8 mouse cellular contexts compared by ENCODE assay signal in the genomic region with DNA sequence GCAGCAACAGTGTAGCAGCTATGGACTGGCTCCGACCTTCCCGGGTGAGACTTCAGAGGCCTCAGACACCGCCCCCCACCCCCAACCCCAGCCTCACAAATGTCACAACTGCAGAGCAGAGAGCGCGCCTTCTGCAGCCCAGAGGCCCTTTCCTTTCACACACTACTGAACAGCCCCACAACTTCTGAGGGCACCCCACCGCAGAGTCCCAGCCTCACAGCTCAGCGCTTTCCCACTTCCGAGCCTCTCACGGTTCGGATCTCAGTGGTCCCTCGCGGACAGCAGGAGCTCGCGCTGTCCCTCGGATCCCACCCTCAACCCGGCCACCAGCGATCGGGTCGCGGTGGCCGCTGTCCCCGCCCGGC. TPM values are rescaled to one million over a fixed set of nuclear protein-coding genes. Genes with fewer than 3 reads are reported as not detected.
DNase-seq lines count a peak whose midpoint lies in the region; ATAC-seq lines count a peak whose summit lies in the region.

No protein-coding gene starts in this region.

- H3K27me3 ChIP-seq in heart, embryonic 11.5 days (ENCODE audit: control insufficient read depth, insufficient read depth, low read length): no peaks in the 10 kb centered on the region
- no peaks in the 10 kb centered on the region for H3K27me3 ChIP-seq in embryonic facial prominence, embryonic 12.5 days
- H3K27me3 ChIP-seq in intestine, embryonic 16.5 days (replicated peaks; ENCODE audit: control insufficient read depth, insufficient read depth, low read length): no peaks in the 10 kb centered on the region
- no peaks in the 10 kb centered on the region for H3K27me3 ChIP-seq in midbrain, embryonic 16.5 days (ENCODE audit: control insufficient read depth, insufficient read depth, low read depth, low read length)

- H3K4me1 ChIP-seq in heart, embryonic 11.5 days (ENCODE audit: control insufficient read depth, insufficient read depth, low read length): peaks cover 49% of the 10 kb centered on the region
- peaks cover 39% of the 10 kb centered on the region for H3K4me1 ChIP-seq in embryonic facial prominence, embryonic 12.5 days
- peaks cover 49% of the 10 kb centered on the region for H3K4me1 ChIP-seq in intestine, embryonic 16.5 days (ENCODE audit: control insufficient read depth, insufficient read depth, low read length)
- H3K4me1 ChIP-seq in midbrain, embryonic 16.5 days (ENCODE audit: control insufficient read depth, insufficient read depth, low read length): peaks cover 8% of the 10 kb centered on the region

- peak overlapping the region; percentile 93 for H3K4me3 ChIP-seq in heart, embryonic 11.5 days (ENCODE audit: low read depth, low read length)
- H3K4me3 ChIP-seq in embryonic facial prominence, embryonic 12.5 days: peak overlapping the region; percentile 65
- H3K4me3 ChIP-seq in intestine, embryonic 16.5 days (ENCODE audit: low read length): peak overlapping the region; percentile 86
- H3K4me3 ChIP-seq in midbrain, embryonic 16.5 days (ENCODE audit: low read depth, low read length): peak overlapping the region; percentile 71

- H3K27ac ChIP-seq in heart, embryonic 11.5 days (ENCODE audit: low read depth, low read length): peak overlapping the region; percentile 97
- peak overlapping the region; percentile 93 for H3K27ac ChIP-seq in embryonic facial prominence, embryonic 12.5 days
- H3K27ac ChIP-seq in intestine, embryonic 16.5 days (ENCODE audit: low read length): peak overlapping the region; percentile 100
- H3K27ac ChIP-seq in midbrain, embryonic 16.5 days (ENCODE audit: low read length): peak overlapping the region; percentile 47

- H3K36me3 ChIP-seq in heart, embryonic 11.5 days (ENCODE audit: control insufficient read depth, insufficient read depth, low read length): no peaks in the 10 kb centered on the region
- no peaks in the 10 kb centered on the region for H3K36me3 ChIP-seq in embryonic facial prominence, embryonic 12.5 days
- H3K36me3 ChIP-seq in intestine, embryonic 16.5 days (ENCODE audit: control insufficient read depth, insufficient read depth, low read length): no peaks in the 10 kb centered on the region
- H3K36me3 ChIP-seq in midbrain, embryonic 16.5 days (ENCODE audit: control insufficient read depth, insufficient read depth, low read length): no peaks in the 10 kb centered on the region

- peak overlapping the region; percentile 85 for H3K9ac ChIP-seq in heart, embryonic 11.5 days (ENCODE audit: low read depth, low read length)
- H3K9ac ChIP-seq in embryonic facial prominence, embryonic 12.5 days: peak overlapping the region; percentile 74
- peak overlapping the region; percentile 94 for H3K9ac ChIP-seq in intestine, embryonic 16.5 days (ENCODE audit: low read depth, low read length)
- H3K9ac ChIP-seq in midbrain, embryonic 16.5 days (ENCODE audit: low read depth, low read length): peak overlapping the region; percentile 82

- intact Hi-C loops in heart, postnatal 25 days (cut with DNase I): loop anchor here (5.0 kb wide), 1 partner anchor 37 kb away; the partner anchor contains the start of genes Nup98 and Pgap2

- peak overlapping the region; percentile 74 for H3K4me2 ChIP-seq in heart, embryonic 11.5 days
- H3K4me2 ChIP-seq in embryonic facial prominence, embryonic 12.5 days (replicated peaks): peak overlapping the region; percentile 70
- peak overlapping the region; percentile 84 for H3K4me2 ChIP-seq in intestine, embryonic 16.5 days (ENCODE audit: low read depth, low read length)
- H3K4me2 ChIP-seq in midbrain, embryonic 16.5 days (ENCODE audit: low read length): peak overlapping the region; percentile 88

- peak; percentile 49; the same call in 1 of the 2 replicates for ATAC-seq in heart, embryonic 11.5 days (replicated peaks; ENCODE audit: insufficient number of reproducible peaks, low FRiP score, low TSS enrichment)
- ATAC-seq in CD4-positive, CD25-positive, alpha-beta regulatory T cell, adult 4 months: peak; percentile 56
- ATAC-seq in embryonic facial prominence, embryonic 12.5 days (ENCODE audit: insufficient number of reproducible peaks, insufficient read depth, low FRiP score, low TSS enrichment): peak; percentile 19
- peak; percentile 43 for ATAC-seq in intestine, embryonic 16.5 days
- peak; percentile 41 for ATAC-seq in midbrain, embryonic 16.5 days

- WGBS in heart, embryonic 11.5 days (ENCODE audit: insufficient replicate concordance): 0% methylated on average over 21 of the region's 23 CpGs
- under 1% methylated on average over 23 of the region's 23 CpGs for WGBS in embryonic facial prominence, embryonic 12.5 days
- under 1% methylated on average over 23 of the region's 23 CpGs for WGBS in intestine, embryonic 16.5 days
- WGBS in midbrain, embryonic 16.5 days: under 1% methylated on average over 23 of the region's 23 CpGs

- DNase-seq in heart, postnatal 25 days (ENCODE audit: low spot score): no peak
- DNase-seq in thymus, postnatal 4 days: peak; percentile 82
- no peak for DNase-seq in right cerebral cortex, postnatal 4 days

- no peaks in the 10 kb centered on the region for H3K9me3 ChIP-seq in heart, embryonic 11.5 days (replicated peaks; ENCODE audit: control insufficient read depth, low read length)
- H3K9me3 ChIP-seq in embryonic facial prominence, embryonic 12.5 days: no peaks in the 10 kb centered on the region
- no peaks in the 10 kb centered on the region for H3K9me3 ChIP-seq in intestine, embryonic 16.5 days (ENCODE audit: control insufficient read depth, low read length)
- no peaks in the 10 kb centered on the region for H3K9me3 ChIP-seq in midbrain, embryonic 16.5 days (replicated peaks; ENCODE audit: control insufficient read depth, low read length, poor library complexity, severe bottlenecking)

RNA-seq across cellular contexts. Expression of gene Rhog, which starts 6.3 kb away (rescaled TPM):
- 47.5 and 59.6 TPM in 2 replicates for polyA plus RNA-seq in heart, embryonic 11.5 days (2014; fragmentation: Nextera tagmentation; extraction: Ambion mirVana)
- 10 to 100 TPM; 24.8 to 30.5 TPM for total RNA-seq in heart, postnatal 25 days (2021)
- polyA plus RNA-seq in CD4-positive, CD25-positive, alpha-beta regulatory T cell, adult 4 months (2017; shearing (Covaris generic)): 100 to 1,000 TPM; 146 to 173 TPM
- polyA plus RNA-seq in embryonic facial prominence, embryonic 12.5 days (2016; fragmentation: Nextera tagmentation; extraction: Ambion mirVana): 48.7 and 50.0 TPM in 2 replicates
- 69.4 and 71.3 TPM in 2 replicates for polyA plus RNA-seq in intestine, embryonic 16.5 days (2015; fragmentation: Nextera tagmentation; extraction: Ambion mirVana)
- 12.8 and 14.6 TPM in 2 replicates for polyA plus RNA-seq in midbrain, embryonic 16.5 days (2015; fragmentation: Nextera tagmentation; extraction: Ambion mirVana)

RNA-seq across cellular contexts. Expression of gene Stim1, which starts 18.1 kb away (rescaled TPM):
- polyA plus RNA-seq in heart, embryonic 11.5 days (2014; fragmentation: Nextera tagmentation; extraction: Ambion mirVana): 9.1 and 13.5 TPM in 2 replicates
- total RNA-seq in heart, postnatal 25 days (2021): 10 to 100 TPM; 21.6 to 21.8 TPM
- 10 to 100 TPM; 48.9 to 54.7 TPM for polyA plus RNA-seq in CD4-positive, CD25-positive, alpha-beta regulatory T cell, adult 4 months (2017; shearing (Covaris generic))
- polyA plus RNA-seq in embryonic facial prominence, embryonic 12.5 days (2016; fragmentation: Nextera tagmentation; extraction: Ambion mirVana): 24.6 and 25.0 TPM in 2 replicates
- 20.9 and 21.1 TPM in 2 replicates for polyA plus RNA-seq in intestine, embryonic 16.5 days (2015; fragmentation: Nextera tagmentation; extraction: Ambion mirVana)
- polyA plus RNA-seq in midbrain, embryonic 16.5 days (2015; fragmentation: Nextera tagmentation; extraction: Ambion mirVana): 10.2 and 12.5 TPM in 2 replicates

RNA-seq across cellular contexts. Expression of gene Pgap2, which starts 39.5 kb away (rescaled TPM):
- polyA plus RNA-seq in heart, embryonic 11.5 days (2014; fragmentation: Nextera tagmentation; extraction: Ambion mirVana): 52.0 and 53.5 TPM in 2 replicates
- total RNA-seq in heart, postnatal 25 days (2021): 10 to 100 TPM; 58.8 to 68.0 TPM
- polyA plus RNA-seq in CD4-positive, CD25-positive, alpha-beta regulatory T cell, adult 4 months (2017; shearing (Covaris generic)): 10 to 100 TPM; 46.8 to 60.4 TPM
- polyA plus RNA-seq in embryonic facial prominence, embryonic 12.5 days (2016; fragmentation: Nextera tagmentation; extraction: Ambion mirVana): 78.4 and 83.3 TPM in 2 replicates
- 121 and 126 TPM in 2 replicates for polyA plus RNA-seq in intestine, embryonic 16.5 days (2015; fragmentation: Nextera tagmentation; extraction: Ambion mirVana)
- 57.8 and 61.3 TPM in 2 replicates for polyA plus RNA-seq in midbrain, embryonic 16.5 days (2015; fragmentation: Nextera tagmentation; extraction: Ambion mirVana)

RNA-seq across cellular contexts. Expression of gene Nup98, which starts 39.5 kb away (rescaled TPM):
- 36.1 and 36.5 TPM in 2 replicates for polyA plus RNA-seq in heart, embryonic 11.5 days (2014; fragmentation: Nextera tagmentation; extraction: Ambion mirVana)
- total RNA-seq in heart, postnatal 25 days (2021): 10 to 100 TPM; 29.0 to 32.5 TPM
- polyA plus RNA-seq in CD4-positive, CD25-positive, alpha-beta regulatory T cell, adult 4 months (2017; shearing (Covaris generic)): 10 to 100 TPM; 37.2 to 39.6 TPM
- polyA plus RNA-seq in embryonic facial prominence, embryonic 12.5 days (2016; fragmentation: Nextera tagmentation; extraction: Ambion mirVana): 46.6 and 46.9 TPM in 2 replicates
- polyA plus RNA-seq in intestine, embryonic 16.5 days (2015; fragmentation: Nextera tagmentation; extraction: Ambion mirVana): 27.5 and 27.9 TPM in 2 replicates
- polyA plus RNA-seq in midbrain, embryonic 16.5 days (2015; fragmentation: Nextera tagmentation; extraction: Ambion mirVana): 19.9 and 21.2 TPM in 2 replicates

Comparison
In these comparisons a context has a peak if more than half of its experiments do, and no peak if none do; other contexts are left out.
1. H3K27ac ChIP-seq: peak in every context shown above with its lines; median percentile 100 in intestine, embryonic 16.5 days; 97 in heart, embryonic 11.5 days; 93 in embryonic facial prominence, embryonic 12.5 days; 47 in midbrain, embryonic 16.5 days.